Mouse (Mus musculus) thymus, adult 18-20 months (tissue): ENCODE measurements at regions not wholly inside any gene's neighbourhood (a gene's known extent, or its start where the extent isn't known, plus 50 kb on each side); places are given as distances from the start of the nearest gene placed in this dataset.
"Not testable (repeated sequence)": the region's sequence is repeated elsewhere in the genome, so short reads cannot be mapped to it uniquely, and the experiment has no call there.

ENCODE experiments used
- DNase-seq, 2 experiments: peaks; one replicate each; pipeline ENCODE4 v3.0.0; 2022; ENCODE audit warnings: mixed read lengths in 2 of 2

DNA sequence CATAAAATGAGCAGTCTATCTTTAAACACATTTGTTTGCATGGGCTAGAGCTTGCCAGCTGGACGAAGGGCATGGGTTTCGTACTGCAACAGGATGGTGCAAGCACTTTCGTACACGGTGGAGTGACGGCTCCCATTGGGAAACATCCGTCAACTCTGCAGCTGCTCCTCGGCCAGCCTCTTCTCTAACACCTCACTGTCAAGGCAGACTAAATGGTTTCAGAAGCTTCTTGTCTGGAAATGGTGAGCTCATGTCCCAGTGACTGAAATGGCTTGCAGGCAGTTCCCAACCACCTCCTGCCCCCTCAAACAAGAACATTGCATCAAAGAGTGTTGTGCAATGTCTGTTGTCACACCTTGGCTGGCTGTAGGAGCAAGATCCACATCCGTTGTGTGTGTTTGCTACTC lies 163.4 kb downstream of the Trib2 start:
- DNase-seq: no peak

DNA sequence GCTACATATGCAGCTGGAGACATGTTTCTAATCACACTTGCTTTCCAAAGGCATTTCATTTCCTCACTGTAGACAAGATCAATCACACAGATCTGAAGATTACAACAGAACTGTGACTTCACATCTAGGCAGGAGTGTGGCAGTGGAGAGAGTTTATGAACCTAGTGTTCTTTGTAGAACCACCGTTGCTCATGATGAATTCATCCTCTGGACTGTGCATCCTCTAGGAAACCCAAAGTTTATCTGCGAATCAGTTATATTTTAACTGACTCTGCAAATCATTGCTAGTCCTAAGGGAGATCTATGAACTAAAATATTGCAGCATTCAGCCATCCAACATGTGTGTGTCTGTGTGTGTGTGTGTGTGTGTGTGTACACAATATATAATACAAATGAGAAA lies 165.4 kb downstream of the Trib2 start:
- DNase-seq: no peak

DNA sequence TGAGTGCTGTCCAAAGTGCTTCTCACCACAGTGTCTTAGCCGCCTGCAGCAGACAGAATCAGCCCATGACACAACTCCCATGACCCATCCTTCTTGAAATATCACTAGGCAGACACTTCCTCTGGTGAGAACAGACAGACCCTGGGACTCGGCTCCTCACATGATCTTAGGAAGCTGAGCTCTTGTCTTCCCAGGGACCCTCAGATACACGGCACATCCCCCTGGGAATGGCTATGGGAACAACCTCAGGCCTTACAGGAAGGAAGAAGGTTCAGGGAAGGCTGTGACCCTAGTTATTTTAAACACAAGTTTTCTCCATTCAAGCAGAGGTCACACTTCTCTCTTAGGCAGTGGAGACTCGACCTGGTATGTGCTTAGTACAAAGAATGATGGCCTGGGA lies 166.8 kb downstream of the Trib2 start:
- no peak for DNase-seq

DNA sequence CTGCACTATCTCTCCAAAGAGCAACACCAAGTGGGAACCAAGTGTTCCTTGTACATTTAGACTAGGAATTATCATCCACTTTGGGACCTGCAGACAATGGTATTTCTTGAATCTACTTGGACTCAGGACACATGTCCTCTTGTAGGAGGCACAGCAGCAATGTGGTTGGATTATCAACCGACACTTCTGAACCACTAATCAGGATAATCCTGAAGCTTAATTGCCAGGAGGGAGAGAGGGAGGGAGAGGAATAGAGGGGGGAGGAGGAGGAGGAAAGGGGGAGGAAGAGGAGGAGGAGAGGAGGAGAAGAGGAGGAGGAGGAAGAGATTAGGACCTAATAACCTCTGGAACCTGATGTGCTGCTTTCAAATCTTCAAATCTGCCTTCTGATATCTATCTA lies 167.5 kb downstream of the Trib2 start:
- DNase-seq: no peak

DNA sequence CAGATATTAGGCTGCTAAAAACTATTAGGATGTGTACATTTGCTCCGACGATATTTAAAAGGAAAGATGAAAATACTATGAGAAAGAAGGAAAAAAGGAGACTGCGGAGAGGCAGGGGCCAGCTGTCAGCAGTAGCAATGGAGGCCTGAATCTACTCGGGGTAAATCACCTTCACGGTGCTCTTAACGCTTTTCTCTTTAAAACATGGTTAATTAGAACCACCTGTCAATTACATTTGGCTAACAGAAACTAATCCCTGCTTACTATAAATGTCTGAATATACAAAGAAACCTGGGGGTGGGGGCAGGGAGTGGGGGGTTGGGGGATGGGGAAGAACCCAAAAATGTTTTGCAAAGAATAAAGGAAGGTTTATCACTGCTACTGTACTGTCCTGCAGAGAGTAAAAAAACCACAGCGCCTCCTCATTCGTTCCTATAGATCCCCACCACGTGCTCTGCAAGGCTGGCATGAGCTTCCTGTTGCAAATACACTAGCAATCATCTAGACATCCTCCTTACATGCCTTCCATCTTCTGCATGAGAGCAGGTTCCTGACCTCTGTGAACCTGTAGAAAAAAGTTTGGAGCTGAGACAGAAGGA lies 172.5 kb downstream of the Trib2 start:
- no peak for DNase-seq

DNA sequence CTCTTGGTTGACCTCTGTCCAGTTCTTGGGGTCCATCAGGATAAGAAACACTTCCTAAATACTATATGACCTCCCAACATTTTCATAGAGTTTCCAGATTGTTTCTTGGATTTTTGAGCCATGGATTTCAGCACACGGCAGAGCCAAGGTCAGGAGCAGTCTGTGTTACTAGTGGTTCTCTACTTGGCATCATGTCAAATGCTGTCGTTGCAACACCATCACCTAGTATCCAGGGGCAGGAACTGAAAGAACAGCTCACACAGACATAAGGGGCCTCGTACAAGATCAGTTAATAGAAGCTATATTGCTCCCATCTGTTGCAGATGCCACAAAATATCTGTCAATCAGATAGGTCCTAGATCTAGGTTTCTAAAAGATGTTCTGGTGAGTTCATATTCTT lies 173.1 kb downstream of the Trib2 start:
- no peak for DNase-seq

DNA sequence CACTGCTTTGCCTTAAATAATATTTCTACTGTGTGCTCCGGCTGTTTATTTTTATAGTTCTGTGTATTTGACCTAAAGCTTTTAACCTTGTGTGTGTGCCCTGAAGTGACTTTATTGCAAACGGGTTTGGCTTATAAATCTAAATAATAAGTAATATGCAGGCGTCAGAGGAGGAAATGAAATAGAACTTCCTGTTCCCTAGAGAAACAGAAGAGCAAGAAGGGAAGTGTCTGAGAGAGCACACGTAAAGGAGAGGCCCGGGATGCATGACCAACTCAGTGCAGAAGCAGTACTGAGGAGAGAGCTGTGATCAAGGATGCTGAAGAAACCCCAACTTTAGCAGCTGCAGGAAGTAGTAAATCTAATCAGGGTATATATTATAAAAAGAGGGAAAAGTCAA lies 176.4 kb downstream of the Trib2 start:
- DNase-seq: no peak

DNA sequence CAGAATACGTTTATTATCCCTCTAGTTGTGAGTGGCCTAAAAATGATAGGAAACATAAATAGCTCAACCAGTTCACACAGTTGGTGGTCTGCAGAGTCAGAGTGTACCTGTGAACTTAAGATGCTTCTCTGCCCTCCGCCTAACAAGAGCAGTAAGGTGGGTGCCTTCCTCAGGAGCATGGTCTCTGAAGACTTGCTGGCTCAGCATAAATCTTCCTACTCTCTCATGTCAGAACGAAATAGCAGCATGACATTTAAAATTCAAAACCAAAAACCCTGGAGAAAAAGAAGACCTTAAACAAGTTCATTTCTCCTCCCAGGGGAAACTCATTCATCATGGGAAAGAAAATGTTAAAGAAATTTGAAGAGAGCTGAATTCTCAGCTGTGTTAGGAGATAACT lies 186.8 kb downstream of the Trib2 start:
- no peak for DNase-seq

DNA sequence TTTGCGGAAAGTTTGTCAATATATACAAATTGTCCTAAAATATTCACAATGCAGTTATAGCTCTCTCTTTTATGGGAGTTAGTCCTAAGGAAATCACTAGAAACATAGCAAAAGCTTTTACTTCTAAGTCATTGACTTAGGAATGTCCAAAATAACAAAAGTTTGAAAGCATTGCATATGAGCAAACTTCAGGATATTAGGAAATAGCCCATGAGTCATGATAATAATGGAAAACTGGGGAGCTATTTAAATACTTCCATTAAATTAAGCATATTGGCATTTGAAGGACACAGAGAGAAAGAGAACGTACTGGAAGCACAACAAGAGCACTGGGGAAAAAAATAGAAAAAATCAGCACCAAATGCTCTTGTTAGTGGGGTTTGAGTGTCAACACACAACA lies 197.2 kb downstream of the Trib2 start:
- no peak for DNase-seq

DNA sequence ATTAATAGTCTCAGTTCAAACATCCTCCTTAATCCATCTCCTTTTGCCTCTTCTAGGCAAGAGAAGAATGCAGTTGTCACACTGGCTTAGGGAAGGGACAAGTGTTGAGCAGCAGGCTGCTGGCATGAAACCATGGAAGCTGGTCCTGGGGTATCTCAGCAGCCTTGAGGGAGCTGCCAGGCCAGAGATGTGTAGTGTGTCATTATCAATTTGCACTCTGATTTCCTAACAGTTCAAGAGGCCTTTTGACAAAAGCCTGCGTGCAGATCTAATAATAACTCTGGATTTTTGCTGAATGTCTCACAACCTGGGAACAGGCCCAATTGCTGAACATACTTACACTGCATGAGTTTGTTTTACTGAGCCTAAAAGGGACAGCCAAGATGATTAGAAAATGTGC lies 199.4 kb downstream of the Trib2 start:
- DNase-seq: no peak

DNA sequence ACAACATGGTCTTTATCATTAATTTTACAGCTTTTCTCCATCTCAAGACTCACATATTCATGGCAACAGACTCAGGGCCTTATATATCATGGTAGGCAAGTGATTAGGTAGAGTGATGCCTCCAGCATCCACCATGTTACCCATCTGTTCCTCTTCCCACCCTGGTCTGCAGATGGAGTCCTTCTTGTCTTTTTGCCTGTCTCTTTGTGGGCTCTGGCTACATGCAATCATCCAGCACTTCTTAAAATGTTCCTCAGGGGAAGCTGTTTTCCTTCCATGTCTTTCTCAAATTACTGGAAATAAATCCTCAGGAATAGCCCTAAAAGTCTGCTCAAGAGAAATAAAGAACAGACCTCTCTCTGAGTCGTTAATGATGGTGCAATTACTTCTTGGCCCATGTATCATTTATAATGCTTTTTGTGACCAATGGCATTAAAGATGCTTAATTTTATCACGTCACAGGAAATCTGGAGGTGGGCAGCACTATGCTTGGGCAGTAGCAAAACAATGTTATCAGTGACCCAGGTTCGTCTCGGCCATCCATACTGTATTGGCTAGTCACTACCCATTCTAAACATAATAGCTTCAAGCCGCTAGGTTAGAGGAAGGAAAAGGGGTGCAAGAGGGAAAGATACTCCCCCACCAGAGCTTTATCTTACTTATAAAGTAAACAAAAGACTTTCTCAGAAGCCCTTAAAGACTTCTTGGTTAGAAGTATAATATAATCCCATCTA lies 204.7 kb downstream of the Trib2 start:
- no peak for DNase-seq

DNA sequence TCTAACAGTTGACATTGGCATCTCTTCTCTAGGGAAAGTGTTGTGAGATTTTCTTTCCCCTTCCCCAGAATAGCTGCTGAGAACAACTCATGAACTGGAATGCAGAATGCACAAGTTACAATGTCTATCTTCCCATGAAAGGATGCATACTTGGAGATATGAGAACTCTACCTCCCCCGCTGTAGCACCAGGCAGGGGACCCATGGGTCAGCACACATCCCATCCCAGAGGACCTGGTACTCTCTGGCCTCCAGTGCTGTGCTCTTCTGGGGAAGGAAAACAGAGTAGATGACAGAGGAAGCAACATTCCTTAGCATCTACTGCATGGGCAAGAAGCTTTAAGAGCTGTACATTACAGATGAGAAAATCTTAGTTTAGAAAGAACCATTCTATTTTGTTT lies 209.6 kb downstream of the Trib2 start:
- DNase-seq: no peak

DNA sequence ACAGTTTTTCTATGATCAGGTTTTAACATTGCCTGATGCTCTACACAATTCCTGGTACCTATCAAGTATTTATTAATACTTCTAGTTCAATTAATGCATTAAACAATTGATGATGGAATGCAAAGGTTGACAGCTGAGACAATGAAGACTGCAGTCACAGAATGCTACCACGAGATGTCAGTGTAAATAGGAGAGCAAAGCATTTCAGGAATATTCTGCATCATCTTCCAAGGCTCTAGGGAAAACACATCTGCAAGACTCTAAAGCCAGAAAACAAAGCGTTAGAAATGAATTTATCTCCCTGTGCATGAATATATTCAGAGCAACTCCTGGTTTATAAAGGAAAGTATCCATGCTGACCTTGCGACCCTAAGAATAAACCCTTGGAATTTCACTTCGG lies 210.6 kb downstream of the Trib2 start:
- no peak for DNase-seq

DNA sequence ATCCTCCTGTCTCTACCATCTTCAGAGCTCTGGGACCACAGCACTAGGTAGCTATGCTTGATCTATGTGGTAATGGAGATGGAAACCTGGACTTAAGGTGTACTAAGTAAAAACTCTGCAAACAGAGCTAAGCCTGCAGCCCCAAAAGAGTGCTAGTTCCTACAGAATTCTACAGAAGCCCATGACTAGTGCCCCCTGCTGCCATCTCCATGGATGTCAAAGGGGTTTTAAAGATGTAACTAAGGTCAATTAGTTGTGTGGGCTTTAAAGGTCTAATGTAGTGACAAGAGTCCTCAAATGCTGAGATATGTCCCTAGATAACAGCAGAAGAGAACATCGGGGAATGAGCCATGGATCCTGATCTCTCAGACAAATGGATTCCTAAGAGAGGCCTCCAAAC lies 212.1 kb downstream of the Trib2 start:
- DNase-seq: no peak

DNA sequence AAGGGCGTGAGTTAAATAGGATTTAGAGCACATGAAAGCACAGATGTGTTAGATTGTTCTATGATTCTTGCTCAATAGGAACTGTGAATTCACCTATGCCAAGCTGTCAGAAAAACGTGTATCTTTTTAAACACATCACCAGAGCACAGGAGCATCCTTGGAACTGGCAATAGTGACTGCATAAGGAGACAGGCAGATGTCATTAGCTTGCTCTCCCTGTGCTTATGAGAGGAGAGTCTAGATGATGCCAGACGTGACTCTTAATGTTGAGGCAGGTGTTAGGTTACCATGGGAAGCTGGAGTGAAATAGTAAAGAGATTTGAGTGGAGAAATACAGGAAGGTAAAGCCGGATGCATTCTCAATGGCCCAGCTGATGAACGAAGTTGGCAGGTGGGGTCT lies 212.8 kb downstream of the Trib2 start:
- no peak for DNase-seq

DNA sequence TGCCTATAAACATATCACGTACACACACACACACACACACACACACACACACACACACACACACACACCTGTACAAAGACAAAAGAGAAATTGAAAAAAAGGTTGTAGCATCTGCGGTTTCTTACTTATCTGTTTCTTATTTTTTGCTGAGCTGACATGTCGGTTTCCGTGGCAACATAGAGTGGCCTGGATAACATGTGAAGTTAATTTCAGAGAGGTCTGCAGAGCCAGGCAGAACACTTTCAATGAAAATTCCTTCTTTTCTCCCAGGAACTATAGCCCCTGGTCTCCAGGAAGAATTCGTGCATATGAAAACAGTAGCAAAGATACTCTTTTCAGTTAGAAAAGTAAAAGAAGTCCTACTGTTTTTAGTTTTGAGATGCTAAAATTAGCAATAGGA lies 213.4 kb downstream of the Trib2 start:
- no peak for DNase-seq

DNA sequence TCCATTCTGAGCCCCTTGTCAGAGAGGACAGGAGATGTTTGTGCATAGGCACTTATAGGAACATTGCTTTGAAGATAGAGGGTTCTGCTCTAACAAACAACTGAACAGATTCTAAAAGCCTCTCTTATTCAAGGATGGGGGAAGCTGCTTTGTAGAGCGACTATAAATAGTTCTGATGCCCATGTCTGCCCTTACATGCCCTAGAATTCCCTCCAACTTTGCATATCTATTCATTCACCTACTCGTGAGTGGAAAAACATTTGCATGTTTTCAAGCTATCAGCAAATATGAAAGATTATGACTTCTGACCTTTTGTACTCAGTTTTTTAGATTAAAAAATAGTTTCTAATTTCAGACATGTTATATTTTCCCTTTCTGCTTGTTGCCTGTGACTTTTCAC lies 222.0 kb downstream of the Trib2 start:
- no peak for DNase-seq

DNA sequence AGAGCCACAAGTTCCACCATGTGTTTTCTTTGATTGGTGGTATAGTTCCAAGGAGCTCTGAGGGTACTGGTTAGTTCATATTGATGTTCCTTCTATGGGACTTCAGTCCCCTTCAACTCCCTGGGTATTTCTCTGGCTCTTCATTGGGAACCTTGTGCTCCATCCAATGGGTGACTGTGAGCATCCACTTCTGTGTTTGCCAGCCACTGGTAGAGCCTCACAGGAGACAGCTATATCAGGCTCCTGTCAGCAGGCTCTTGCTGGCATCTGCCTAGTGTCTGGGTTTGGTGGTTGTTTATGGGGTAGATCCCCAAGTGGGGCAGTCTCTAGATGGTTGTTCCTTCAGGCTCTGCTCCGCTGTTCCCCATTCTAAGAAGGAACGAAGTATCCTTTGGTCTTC lies 228.9 kb downstream of the Trib2 start:
- not testable (repeated sequence) for DNase-seq

DNA sequence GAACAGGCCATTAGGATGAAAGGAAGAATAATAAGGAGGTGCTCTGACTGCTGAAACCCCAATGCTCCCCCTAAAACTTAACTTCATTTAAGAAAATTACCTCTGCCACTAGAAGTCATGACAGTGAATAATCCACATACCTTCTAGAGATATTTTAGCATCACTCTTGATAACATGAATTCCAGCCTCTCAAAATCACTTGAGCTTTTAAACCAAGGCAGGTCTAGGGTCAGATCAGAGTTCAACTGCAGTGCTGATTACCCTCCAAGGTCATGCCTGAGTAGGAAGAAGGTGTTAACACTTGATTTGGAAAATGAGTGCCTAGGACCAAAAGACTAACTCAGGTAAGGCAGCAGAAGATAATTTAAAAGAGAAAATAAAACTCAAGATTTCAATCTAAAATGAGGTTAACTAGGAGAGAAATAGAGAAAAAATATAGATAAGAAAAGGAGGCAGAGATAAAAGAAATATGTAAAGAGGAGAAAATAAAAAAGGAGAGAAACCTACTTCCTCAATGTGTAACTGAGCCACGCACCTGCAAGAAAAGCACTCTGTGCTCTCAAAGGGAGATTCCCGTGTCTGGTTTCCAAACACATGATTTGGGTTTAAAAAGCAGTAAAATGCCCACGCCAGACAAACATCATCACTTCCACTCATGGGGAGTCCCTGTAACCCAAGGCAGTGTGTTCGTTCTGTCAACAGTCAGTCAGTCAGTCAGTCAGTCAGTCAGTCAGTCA lies 229.8 kb downstream of the Trib2 start:
- no peak for DNase-seq

DNA sequence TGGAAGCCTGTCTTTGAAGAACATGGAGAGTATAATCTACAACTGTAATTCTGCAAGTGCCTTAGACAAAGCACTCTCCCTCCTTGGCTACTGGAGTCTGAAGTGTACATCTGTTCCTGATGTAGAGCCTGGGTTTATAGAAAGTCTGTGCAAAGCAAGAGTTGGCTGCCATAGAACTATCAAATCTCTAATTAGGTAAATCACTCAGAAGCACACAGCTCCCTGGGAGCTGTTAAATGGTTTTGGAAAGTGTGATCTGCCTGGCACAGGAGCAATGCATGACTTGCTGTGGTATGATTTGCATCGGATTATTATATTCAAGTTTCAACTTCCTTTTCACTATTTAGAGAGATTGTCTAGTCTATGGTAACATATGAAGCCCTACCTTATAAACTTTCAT lies 230.9 kb downstream of the Trib2 start:
- DNase-seq: no peak

DNA sequence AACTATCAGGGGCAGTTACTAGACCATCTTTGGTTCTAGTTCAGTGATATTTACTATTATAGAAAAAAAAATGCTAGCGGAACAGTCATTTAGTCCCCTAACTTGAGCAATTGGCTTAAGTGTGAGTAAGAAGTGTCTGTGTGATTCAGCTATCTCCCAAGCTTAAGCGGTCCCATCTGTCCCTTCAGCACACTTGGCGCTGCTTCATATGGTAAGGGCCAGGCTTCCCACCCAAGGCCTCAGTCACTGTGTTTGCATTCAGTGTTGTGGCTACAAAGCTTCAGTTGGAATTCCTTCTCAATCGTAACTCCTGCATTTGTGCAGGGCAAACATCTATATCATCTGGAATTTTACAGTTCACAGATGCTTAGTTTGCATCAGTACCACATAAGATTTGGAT lies 232.0 kb downstream of the Trib2 start:
- no peak for DNase-seq

DNA sequence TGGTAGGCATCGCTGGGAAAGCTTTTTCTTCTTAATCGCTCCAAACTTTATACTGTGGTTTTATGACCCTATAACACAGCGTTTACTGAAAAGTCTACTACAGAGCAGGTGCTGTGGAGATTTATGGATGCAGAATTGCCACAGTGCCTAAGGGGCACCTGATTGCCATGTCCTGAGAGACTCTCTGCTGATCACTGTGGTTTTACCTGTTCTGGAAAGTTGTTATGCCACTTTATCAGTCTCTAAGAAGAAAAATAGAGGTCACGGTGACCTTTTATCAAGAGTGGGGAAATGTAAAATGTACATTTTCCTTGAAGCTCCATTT lies 250.0 kb downstream of the Trib2 start:
- no peak for DNase-seq

DNA sequence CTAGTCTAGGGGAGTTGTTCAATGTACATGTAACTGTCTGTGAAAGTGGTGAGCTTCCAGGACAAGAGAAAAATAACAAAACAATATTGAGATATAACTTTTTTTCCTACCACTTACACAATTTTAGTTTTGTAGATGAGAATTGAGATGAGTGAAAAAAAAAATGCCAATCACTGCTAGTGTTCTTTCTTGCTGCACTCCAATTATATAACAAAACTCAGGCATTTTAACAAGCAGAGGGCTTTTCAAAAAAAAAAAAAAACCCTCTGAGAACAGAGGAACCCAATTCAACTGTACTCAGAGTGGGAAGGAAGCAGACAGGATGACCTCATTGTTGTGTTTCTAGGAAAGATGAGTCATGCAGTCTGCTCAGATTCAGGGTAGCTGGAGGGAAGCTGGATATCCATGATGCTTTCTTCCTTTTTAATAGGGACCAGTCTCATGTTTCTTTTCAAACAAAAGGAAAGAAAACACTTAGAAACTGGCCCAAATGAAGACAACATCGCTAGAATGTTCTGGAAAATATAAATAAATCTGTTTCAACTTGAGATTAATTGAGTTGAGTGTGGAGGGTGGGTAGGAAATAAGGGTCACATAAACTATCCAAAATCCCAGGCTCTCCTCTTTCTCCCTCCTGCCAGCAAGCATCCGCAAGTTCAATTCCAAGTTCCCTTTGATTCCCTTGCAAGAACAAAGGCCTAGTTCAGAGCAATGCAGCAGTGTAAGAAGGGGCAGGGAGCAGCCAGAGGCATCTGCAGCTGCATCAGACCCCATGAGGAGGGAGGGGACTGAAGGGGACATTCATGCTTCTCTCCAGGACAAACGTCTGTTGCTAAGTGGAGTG lies 250.6 kb downstream of the Trib2 start:
- no peak for DNase-seq

DNA sequence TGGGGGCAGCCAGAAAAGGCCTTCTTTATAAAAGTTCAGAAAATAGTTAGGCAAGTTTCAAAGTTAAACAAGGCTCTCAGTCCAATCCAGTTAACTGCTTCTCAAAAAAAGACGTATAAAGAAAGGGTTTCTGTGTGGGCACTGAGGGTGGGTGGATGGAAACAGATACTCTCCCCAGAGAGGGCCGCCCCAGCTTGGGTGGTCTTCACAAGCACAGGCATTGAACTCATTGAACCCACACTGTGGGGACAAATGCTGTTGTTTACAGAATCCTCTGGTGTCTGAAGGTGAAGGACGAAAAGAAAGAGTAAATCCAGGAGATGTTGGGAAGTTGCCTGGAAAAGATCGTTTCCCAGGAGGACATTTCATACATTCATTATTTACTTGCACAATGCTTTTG lies 253.9 kb downstream of the Trib2 start:
- no peak for DNase-seq
